Mouse (Mus musculus) cortical plate, adult 2 months (tissue): ENCODE measurements around the gene Cmya5.

Source experiments
- CTCF ChIP-seq: fragments of 200-500 bp; IDR thresholded peaks from 2 replicates; pipeline ENCODE4 v1.5.1; 2011; ENCODE audit warnings: mild to moderate bottlenecking, control low read depth, low read length; ENCODE audit not compliant: insufficient read depth; ENCODE audit errors: extremely low read depth
- POLR2A ChIP-seq: fragments of 200-500 bp; IDR thresholded peaks from 2 replicates; pipeline ENCODE4 v1.6.1; 2011; ENCODE audit warnings: mild to moderate bottlenecking, low read length, control low read depth; ENCODE audit not compliant: insufficient read depth; ENCODE audit errors: extremely low read depth

DNA sequence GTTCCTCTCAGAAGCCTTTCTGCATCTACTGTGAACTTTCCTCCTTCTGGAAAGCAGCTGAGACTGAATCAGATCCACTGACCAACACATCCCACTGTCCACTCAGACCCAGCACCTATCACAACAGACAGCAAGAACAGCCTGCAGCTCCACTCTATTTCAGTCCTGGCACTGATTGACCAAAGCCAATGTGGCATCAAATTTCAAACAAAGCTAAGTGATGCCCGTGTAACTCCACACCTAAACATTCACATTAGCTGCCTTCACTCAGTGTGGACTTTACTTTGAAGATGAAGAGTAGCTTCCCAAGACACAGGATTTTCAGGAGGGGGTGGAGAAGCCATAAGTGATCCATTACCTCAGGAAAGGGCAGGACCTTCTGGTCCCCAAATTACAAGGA, 122.4 kb downstream of the Cmya5 start:
- TF ChIP-seq POLR2A: no peak
- TF ChIP-seq CTCF: no peak
